Mouse (Mus musculus) liver, postnatal 0 days (tissue): Measurements from ENCODE around the gene Sbds.

Experiments
- CTCF ChIP-seq: sonication (generic); IDR thresholded peaks from 2 replicates; pipeline ENCODE4 v1.5.1; 2016; ENCODE audit warnings: antibody characterized with exemption, low read depth
- EP300 ChIP-seq: IDR thresholded peaks from 2 replicates; pipeline ENCODE4 v1.6.1; 2016; ENCODE audit warnings: antibody characterized with exemption, low read depth, mild to moderate bottlenecking

DNA sequence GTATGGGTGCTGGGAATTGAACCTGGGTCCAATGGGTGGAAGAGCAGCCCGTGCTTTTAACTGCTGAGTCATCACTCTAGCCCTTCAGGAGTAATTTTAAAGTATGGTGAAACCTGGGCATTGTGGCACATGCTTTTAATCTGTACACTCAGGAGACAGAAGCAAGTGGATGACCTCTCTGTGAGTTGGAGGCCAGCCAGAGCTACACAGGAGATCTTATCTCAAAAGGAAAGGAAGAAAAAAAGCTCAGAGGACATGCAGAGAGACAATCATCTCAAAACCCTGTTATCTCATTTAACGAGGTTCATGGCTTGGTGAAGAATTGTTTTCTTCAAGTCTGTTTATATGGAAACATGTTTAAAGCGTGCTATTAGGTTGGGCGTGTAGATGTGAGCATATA, 51.4 kb downstream of the Sbds start:
- TF ChIP-seq CTCF (no peak), EP300 (no peak)
